Mouse (Mus musculus): ENCODE measurements around the gene Tecrl.

DNA sequence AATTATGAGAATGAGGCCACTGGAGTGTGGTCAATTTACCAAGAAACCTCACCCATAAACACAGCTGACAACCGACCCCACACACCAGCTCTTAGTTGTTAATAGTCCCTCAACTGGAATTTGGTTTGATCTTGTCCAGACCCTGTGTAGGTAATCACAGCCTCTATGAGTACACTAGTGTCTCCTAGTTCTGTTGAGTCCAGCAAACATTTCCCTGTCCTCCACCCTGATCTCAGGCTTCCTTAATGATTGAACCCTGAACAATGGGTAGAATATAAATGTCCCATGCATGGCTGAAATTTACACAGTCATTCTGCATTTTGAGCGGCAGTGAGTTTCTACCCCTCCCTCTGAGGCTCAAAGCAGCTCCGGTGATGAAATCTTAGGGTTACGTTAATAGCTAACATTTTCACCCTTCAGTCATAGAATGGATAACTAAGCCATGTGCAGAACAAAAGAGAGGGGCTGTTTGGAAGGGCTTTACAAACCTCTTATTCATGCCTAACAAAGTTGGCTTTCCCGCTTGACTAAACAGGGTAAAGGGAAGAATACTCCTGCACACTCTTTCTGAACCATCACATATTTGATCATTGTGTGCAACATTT is 116.0 kb downstream of the Tecrl start:
- TF ChIP-seq CTCF (IDR thresholded peaks at IDR 0.05; ENCODE audit: extremely low read depth, insufficient read depth, insufficient read length, insufficient replicate concordance) (no peak), POLR2A (IDR thresholded peaks at IDR 0.05; ENCODE audit: low read depth, low read length) (no peak)

Measured in spleen, adult 2 months (tissue).